Mouse (Mus musculus) heart, postnatal 0 days (tissue): ENCODE results near the gene Arl4c. TPM values are rescaled to one million over a fixed set of nuclear protein-coding genes. Genes with fewer than 3 reads are reported as not detected.
A peak's percentile ranks its signal among the peaks of the same experiment; 100 is the strongest.

Experiments used
- ATAC-seq: fragments of 200-750 bp; cut with Nextera tagmentation; 2 replicates; pipeline ENCODE4 v1.8.0; 2017; ENCODE audit warnings: low read depth, moderate number of reproducible peaks, moderate library complexity; ENCODE audit not compliant: insufficient read depth
- DNase-seq: peaks from one replicate; pipeline ENCODE4 v3.0.0-alpha.2; 2016; ENCODE audit warnings: low spot score
- H3K27ac ChIP-seq: fragments of 300-500 bp; sonication (generic); 2 replicates; pipeline ENCODE4 v1.5.1; 2014; ENCODE audit warnings: low read depth, mild to moderate bottlenecking
- H3K27me3 ChIP-seq: fragments of 300-500 bp; sonication (generic); 2 replicates; pipeline ENCODE4 v1.6.1; 2014; ENCODE audit warnings: low read length, mixed read lengths; ENCODE audit not compliant: control insufficient read depth, insufficient read depth
- H3K36me3 ChIP-seq: fragments of 300-500 bp; sonication (generic); replicated peaks from 2 replicates; pipeline ENCODE4 v1.6.1; 2014; ENCODE audit warnings: low read length, mixed read lengths; ENCODE audit not compliant: control insufficient read depth, insufficient read depth
- H3K4me1 ChIP-seq: fragments of 300-500 bp; sonication (generic); 2 replicates; pipeline ENCODE4 v1.6.1; 2014; ENCODE audit warnings: antibody characterized with exemption; ENCODE audit not compliant: control insufficient read depth, insufficient read depth
- H3K4me2 ChIP-seq: fragments of 300-500 bp; sonication (generic); 2 replicates; pipeline ENCODE4 v1.6.1; 2014; ENCODE audit warnings: low read depth, mild to moderate bottlenecking, low read length, moderate library complexity
- H3K4me3 ChIP-seq: fragments of 300-500 bp; sonication (generic); 2 replicates; pipeline ENCODE4 v1.5.1; 2014; ENCODE audit warnings: low read depth, low read length
- H3K9ac ChIP-seq: fragments of 300-500 bp; sonication (generic); replicated peaks from 2 replicates; pipeline ENCODE4 v1.6.1; 2014; ENCODE audit warnings: low read depth, low read length, mixed read lengths
- H3K9me3 ChIP-seq: fragments of 300-500 bp; sonication (generic); replicated peaks from 2 replicates; pipeline ENCODE4 v1.6.1; 2016; ENCODE audit warnings: low read length; ENCODE audit not compliant: control insufficient read depth
- CTCF ChIP-seq: IDR thresholded peaks from 2 replicates; pipeline ENCODE4 v1.5.1; 2016; ENCODE audit warnings: antibody characterized with exemption, control low read depth, low read depth
- EP300 ChIP-seq: IDR thresholded peaks from 2 replicates; pipeline ENCODE4 v1.6.1; 2016; ENCODE audit warnings: antibody characterized with exemption, low read depth
- WGBS: fragments of 180-500 bp; shearing (Covaris S2); extraction: QIAGEN DNeasy Blood & Tissue Kit; methylation state at CpG from one replicate; pipeline ENCODE4 v1.1.7; 2014; 5-methylcytosine and 5-hydroxymethylcytosine counted together
- polyA plus RNA-seq: library from polyadenylated mRNA; unstranded; fragments of >200 nt; fragmentation: Nextera tagmentation; extraction: Ambion mirVana; gene quantifications from 2 replicates; pipeline ENCODE4 v1.2.1, GENCODE M21; 2015
- total RNA-seq: library from RNA; depleted of rRNA; stranded (reverse); fragments of >200 nt; gene quantifications from 2 replicates; pipeline ENCODE4 v1.2.3, GENCODE M21; 2014; ENCODE audit warnings: low replicate concordance

Gene Arl4c
- total and polyA plus RNA-seq, 2 experiments from 2014 or later: 6.2 to 20.9 TPM

DNA sequence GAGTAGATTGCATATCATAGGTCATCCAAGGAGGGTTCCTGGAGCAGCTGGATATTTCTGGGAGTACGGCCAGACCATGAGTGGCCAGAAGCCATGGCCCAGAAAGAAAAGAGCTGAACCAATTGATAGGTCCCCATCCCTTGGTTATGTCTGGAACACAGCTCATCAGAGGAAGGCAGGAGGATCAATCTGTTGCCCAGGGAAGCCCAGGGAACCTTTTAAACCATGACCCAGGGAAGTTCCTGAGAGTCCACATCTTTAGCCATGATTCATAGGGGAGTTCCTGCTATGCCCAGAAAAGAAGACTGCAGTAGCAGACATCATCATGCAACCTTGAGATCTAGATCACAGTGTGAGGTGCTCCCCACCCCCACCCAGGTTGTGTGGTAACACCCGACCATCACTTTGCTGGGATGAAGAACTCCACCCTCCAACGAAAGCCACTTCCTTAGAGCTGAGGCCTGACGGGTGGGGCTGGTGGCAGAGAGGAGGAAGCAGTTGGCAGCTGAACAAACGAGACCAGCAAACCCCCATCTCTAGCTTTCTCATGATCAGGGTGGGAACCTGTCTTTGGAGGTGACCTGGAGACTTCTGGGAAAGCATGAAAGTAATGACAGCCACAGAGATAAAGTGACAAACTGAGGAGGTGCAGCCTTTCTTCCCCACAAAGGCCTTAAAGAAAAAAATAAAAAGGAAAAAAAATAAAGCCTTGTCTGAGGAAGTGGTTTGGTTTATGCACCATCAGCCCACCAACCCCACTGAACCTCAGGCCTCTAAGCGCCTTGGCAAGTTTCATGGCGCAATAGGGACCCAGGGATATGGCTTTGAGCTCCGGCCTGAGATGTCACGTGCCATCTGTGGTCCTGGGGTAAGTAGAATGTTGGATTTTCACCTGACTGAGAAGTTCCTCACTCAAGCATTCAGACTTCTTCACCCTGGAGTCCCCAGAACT is 47.2 kb downstream of the Arl4c start:
- ATAC-seq (no peak), DNase-seq (peak; percentile 34)
- no peak for TF ChIP-seq EP300
- TF ChIP-seq CTCF: no peak
- 66% methylated on average over 9 of the region's 9 CpGs for WGBS
- Histone ChIP-seq H3K4me1 (peaks cover 23% of the 10 kb centered on the region), H3K4me2 (no peak overlapping the region), H3K9me3 (no peaks in the 10 kb centered on the region), H3K27me3 (no peaks in the 10 kb centered on the region), H3K27ac (peak overlapping the region; percentile 11; the same call in 1 of the 2 replicates), H3K9ac (no peak overlapping the region), H3K36me3 (no peaks in the 10 kb centered on the region), H3K4me3 (no peak overlapping the region)

DNA sequence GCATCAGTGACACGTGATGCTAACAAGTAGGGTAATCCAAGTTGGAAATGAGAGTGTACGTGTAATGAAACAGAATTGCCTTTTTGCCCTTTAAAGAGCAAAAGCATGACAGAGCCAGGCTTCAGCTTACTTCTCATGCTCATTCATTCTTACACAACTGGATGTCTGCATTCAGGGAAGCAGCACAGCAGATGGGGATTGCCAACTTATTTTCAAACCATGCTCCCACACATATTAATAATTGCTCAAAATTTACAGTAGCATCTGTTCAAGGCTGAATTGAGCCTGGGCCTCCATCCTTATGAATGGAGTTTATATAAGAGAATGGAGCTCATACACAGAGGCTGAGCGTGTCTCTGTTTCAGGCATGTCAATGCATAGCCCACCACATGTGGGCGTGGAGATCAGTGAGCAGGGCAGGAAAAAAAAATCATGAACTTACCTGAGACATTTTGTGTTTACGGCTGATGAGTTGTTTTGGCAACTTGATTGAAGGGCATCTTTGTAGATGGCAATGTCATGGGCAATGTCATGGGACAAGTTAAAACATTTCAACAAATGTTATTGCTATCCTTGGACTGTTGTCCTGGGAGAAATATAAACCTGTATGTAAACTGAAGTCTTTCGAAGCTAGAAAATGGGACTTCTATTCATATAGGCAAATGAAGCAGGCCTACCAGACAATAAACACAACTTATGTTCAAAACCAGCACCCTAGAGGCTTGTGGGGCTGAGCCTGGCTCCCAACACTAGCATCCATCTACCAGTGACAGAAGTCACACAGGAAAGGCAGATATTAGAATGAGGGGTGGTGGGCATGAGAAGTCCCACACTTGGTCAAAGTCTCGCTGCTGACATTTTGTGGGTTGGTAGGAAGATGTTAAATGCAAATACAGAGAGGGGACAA is 48.2 kb downstream of the Arl4c start:
- Histone ChIP-seq H3K4me3 (no peak overlapping the region), H3K9ac (no peak overlapping the region), H3K9me3 (no peaks in the 10 kb centered on the region), H3K27ac (no peak overlapping the region), H3K4me1 (peaks cover 23% of the 10 kb centered on the region), H3K27me3 (no peaks in the 10 kb centered on the region), H3K4me2 (no peak overlapping the region), H3K36me3 (no peaks in the 10 kb centered on the region)
- WGBS: 85% methylated on average over 7 of the region's 7 CpGs
- ATAC-seq (no peak), DNase-seq (no peak)
- no peak for TF ChIP-seq CTCF
- no peak for TF ChIP-seq EP300

- H3K4me1 ChIP-seq: peaks cover 15% of the 10 kb centered on the region
- no peak overlapping the region for H3K4me3 ChIP-seq
- ATAC-seq (no peak), DNase-seq (no peak)
- TF ChIP-seq CTCF: no peak
- no peak for TF ChIP-seq EP300
- no peaks in the 10 kb centered on the region for H3K9me3 ChIP-seq
- 89% methylated on average over 8 of the region's 8 CpGs for WGBS
- no peaks in the 10 kb centered on the region for H3K36me3 ChIP-seq
- no peaks in the 10 kb centered on the region for H3K27me3 ChIP-seq
- no peak overlapping the region for H3K9ac ChIP-seq
- no peak overlapping the region for H3K27ac ChIP-seq
- H3K4me2 ChIP-seq: no peak overlapping the region
Observed at GRCm38 (mm10) chr1:88652682-88653081, 49.3 kb downstream of the Arl4c start.

- Histone ChIP-seq H3K4me3 (no peak overlapping the region), H3K9me3 (no peaks in the 10 kb centered on the region), H3K9ac (no peak overlapping the region), H3K4me2 (no peak overlapping the region), H3K36me3 (no peaks in the 10 kb centered on the region), H3K27ac (no peak overlapping the region), H3K4me1 (peaks cover 8% of the 10 kb centered on the region; the same call in 1 of the 2 replicates), H3K27me3 (no peaks in the 10 kb centered on the region)
- TF ChIP-seq CTCF: no peak
- TF ChIP-seq EP300: no peak
- DNase-seq (no peak), ATAC-seq (no peak)
- WGBS: 77% methylated on average over 9 of the region's 9 CpGs
Observed at GRCm38 (mm10) chr1:88651668-88652067, 50.4 kb downstream of the Arl4c start.

DNA sequence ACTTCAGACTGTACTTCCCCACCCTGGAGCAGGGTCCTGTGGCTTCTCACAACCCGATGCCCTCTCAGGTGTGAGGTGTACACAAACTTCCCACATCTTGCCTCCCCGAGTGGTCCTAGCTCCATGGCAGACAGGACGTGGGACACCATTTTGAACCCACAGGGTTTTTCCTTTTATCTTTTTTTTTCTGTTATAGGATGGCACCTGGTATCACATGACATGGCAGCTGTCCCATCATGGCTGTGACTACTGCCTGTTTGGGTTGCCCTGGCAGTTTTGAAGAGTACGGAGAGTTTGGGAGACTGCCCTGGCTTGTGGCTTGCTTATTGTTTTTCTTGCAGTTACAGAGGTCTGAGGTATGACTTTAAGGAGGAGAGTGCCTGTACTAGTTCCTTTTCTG is 53.3 kb downstream of the Arl4c start:
- Histone ChIP-seq H3K4me3 (no peak overlapping the region), H3K27me3 (no peaks in the 10 kb centered on the region), H3K36me3 (no peaks in the 10 kb centered on the region), H3K27ac (no peak overlapping the region), H3K9ac (no peak overlapping the region), H3K9me3 (no peaks in the 10 kb centered on the region), H3K4me1 (no peaks in the 10 kb centered on the region), H3K4me2 (no peak overlapping the region)
- TF ChIP-seq CTCF: no peak
- no peak for TF ChIP-seq EP300
- DNase-seq (no peak), ATAC-seq (no peak)
- 90% methylated on average over 4 of the region's 4 CpGs for WGBS
